ENCODE assay signal across 12 mouse cellular contexts in genomic region chr8:120302941-120303675, GRCm38 (mm10).
A peak's percentile ranks its signal among the peaks of the same experiment; 100 is the strongest.
DNase-seq lines count a peak whose midpoint lies in the region; ATAC-seq and TF ChIP-seq lines count a peak whose summit lies in the region.
"Had no signal": no experiment of that assay in that cellular context is flagged by ENCODE, and none has a peak within 500 bp of the region (broad histone marks: within the 10 kb centered on the region; RNA-seq: fewer than 3 reads in every experiment).

No protein-coding gene starts in this region.

- DNase-seq in heart, embryonic 10.5 days (ENCODE audit: low spot score), result no peak
- DNase-seq in heart, adult 8-10 months (ENCODE audit: low spot score), result no peak
- no peak for DNase-seq in hindbrain, embryonic 11.5 days (ENCODE audit: low spot score)
- DNase-seq in midbrain, embryonic 14.5 days, result no peak
- no peak for DNase-seq in spleen, postnatal 36 days (ENCODE audit: low spot score in 2 of 2)
- DNase-seq: cerebellum, adult 11-12 months; kidney, adult 9 months; lung, postnatal 14 days had no signal

- TF ChIP-seq CTCF in cortical plate, adult 2 months (IDR thresholded peaks at IDR 0.05; ENCODE audit: extremely low read depth, insufficient read depth, low read length), result no peak

- 0 out of 2 replicates have a peak overlapping the region, but pooled peaks have one; percentile 11 for H3K9ac ChIP-seq in hindbrain, embryonic 11.5 days (ENCODE audit: low read depth, low read length)
- no peak overlapping the region for H3K9ac ChIP-seq in midbrain, embryonic 14.5 days (replicated peaks; ENCODE audit: low read length)
- no peak overlapping the region for H3K9ac ChIP-seq in heart, embryonic 12.5 days

- ATAC-seq in hindbrain, embryonic 11.5 days (ENCODE audit: low FRiP score), result no peak
- ATAC-seq in midbrain, embryonic 14.5 days (ENCODE audit: low FRiP score, low TSS enrichment), result no peak
- no peak for ATAC-seq in heart, embryonic 12.5 days (ENCODE audit: insufficient number of reproducible peaks, low FRiP score)
- no peak for ATAC-seq in megakaryocyte progenitor cell, adult 5-6 weeks (replicated peaks; ENCODE audit: poor library complexity)

- WGBS in heart, embryonic 10.5 days, result 68% methylated on average over 11 of the region's 11 CpGs
- WGBS in hindbrain, embryonic 11.5 days, result 65% methylated on average over 11 of the region's 11 CpGs
- 59% methylated on average over 11 of the region's 11 CpGs for WGBS in midbrain, embryonic 14.5 days
- WGBS in heart, embryonic 12.5 days, result 76% methylated on average over 11 of the region's 11 CpGs

- H3K36me3 ChIP-seq in heart, embryonic 10.5 days, result no peaks in the 10 kb centered on the region
- no peaks in the 10 kb centered on the region for H3K36me3 ChIP-seq in hindbrain, embryonic 11.5 days (ENCODE audit: control insufficient read depth, insufficient read depth, low read length)
- no peaks in the 10 kb centered on the region for H3K36me3 ChIP-seq in midbrain, embryonic 14.5 days (ENCODE audit: control insufficient read depth, insufficient read depth, low read length)
- no peaks in the 10 kb centered on the region for H3K36me3 ChIP-seq in heart, embryonic 12.5 days

- 0 out of 2 replicates have a peak overlapping the region, but pooled peaks have one; percentile 13 for H3K27ac ChIP-seq in heart, embryonic 10.5 days
- peak overlapping the region; percentile 37; the same call in 1 of the 2 replicates for H3K27ac ChIP-seq in cortical plate, adult 2 months (ENCODE audit: insufficient read depth, low read length)
- peak overlapping the region; percentile 72 for H3K27ac ChIP-seq in hindbrain, embryonic 11.5 days (ENCODE audit: low read depth, low read length)
- H3K27ac ChIP-seq in midbrain, embryonic 14.5 days (replicated peaks; ENCODE audit: low read depth, low read length), result peak overlapping the region; percentile 67; the same call in 1 of the 2 replicates
- no peak overlapping the region for H3K27ac ChIP-seq in heart, embryonic 12.5 days (ENCODE audit: poor library complexity, severe bottlenecking)

- TF ChIP-seq POLR2A in cortical plate, adult 2 months (IDR thresholded peaks at IDR 0.05; ENCODE audit: extremely low read depth, insufficient read depth, low read length), result no peak

- no peaks in the 10 kb centered on the region for H3K9me3 ChIP-seq in heart, embryonic 10.5 days
- no peaks in the 10 kb centered on the region for H3K9me3 ChIP-seq in hindbrain, embryonic 11.5 days (ENCODE audit: control insufficient read depth, low read length)
- H3K9me3 ChIP-seq in midbrain, embryonic 14.5 days (ENCODE audit: control insufficient read depth, low read length), result no peaks in the 10 kb centered on the region
- no peaks in the 10 kb centered on the region for H3K9me3 ChIP-seq in heart, embryonic 12.5 days (replicated peaks)

- no peak overlapping the region for H3K4me3 ChIP-seq in heart, embryonic 10.5 days
- no peak overlapping the region for H3K4me3 ChIP-seq in cortical plate, adult 2 months (ENCODE audit: insufficient read depth, low read length)
- H3K4me3 ChIP-seq in hindbrain, embryonic 11.5 days (ENCODE audit: low read depth, low read length), result no peak overlapping the region
- no peak overlapping the region for H3K4me3 ChIP-seq in midbrain, embryonic 14.5 days (replicated peaks; ENCODE audit: low read depth, low read length)
- H3K4me3 ChIP-seq in heart, embryonic 12.5 days, result no peak overlapping the region

- H3K27me3 ChIP-seq in heart, embryonic 10.5 days (ENCODE audit: insufficient read depth, poor library complexity, severe bottlenecking), result peaks cover 35% of the 10 kb centered on the region
- H3K27me3 ChIP-seq in hindbrain, embryonic 11.5 days (ENCODE audit: control insufficient read depth, insufficient read depth, low read length), result 0 out of 2 replicates have a peak, but pooled peaks cover 2% of the 10 kb centered on the region
- no peaks in the 10 kb centered on the region for H3K27me3 ChIP-seq in midbrain, embryonic 14.5 days (ENCODE audit: control insufficient read depth, insufficient read depth, low read length)
- peaks cover 6% of the 10 kb centered on the region; the same call in 1 of the 2 replicates for H3K27me3 ChIP-seq in heart, embryonic 12.5 days (replicated peaks)

- H3K4me1 ChIP-seq in heart, embryonic 10.5 days, result peaks cover 64% of the 10 kb centered on the region
- H3K4me1 ChIP-seq in cortical plate, adult 2 months (ENCODE audit: control insufficient read depth, insufficient read depth, low read length), result peaks cover 17% of the 10 kb centered on the region
- H3K4me1 ChIP-seq in hindbrain, embryonic 11.5 days (replicated peaks; ENCODE audit: control insufficient read depth, insufficient read depth, low read length), result peaks cover 39% of the 10 kb centered on the region
- H3K4me1 ChIP-seq in midbrain, embryonic 14.5 days (ENCODE audit: control insufficient read depth, insufficient read depth, low read length), result peaks cover 57% of the 10 kb centered on the region
- peaks cover 43% of the 10 kb centered on the region for H3K4me1 ChIP-seq in heart, embryonic 12.5 days (replicated peaks)

- H3K4me2 ChIP-seq in hindbrain, embryonic 11.5 days (replicated peaks; ENCODE audit: low read depth, low read length), result no peak overlapping the region
- H3K4me2 ChIP-seq in midbrain, embryonic 14.5 days (ENCODE audit: low read length), result no peak overlapping the region
- H3K4me2 ChIP-seq in heart, embryonic 12.5 days, result no peak overlapping the region
- H3K4me2 ChIP-seq: heart, embryonic 11.5 days had no signal
